Mouse (Mus musculus): ENCODE results near the gene Rab27a. TPM values are rescaled to one million over a fixed set of nuclear protein-coding genes. Genes with fewer than 3 reads are reported as not detected.
"Not testable (repeated sequence)": the region's sequence is repeated elsewhere in the genome, so short reads cannot be mapped to it uniquely, and the experiment has no call there.

Gene Rab27a
- polyA plus RNA-seq, 1 experiment from 2014 or later, result 6.8 TPM

DNA sequence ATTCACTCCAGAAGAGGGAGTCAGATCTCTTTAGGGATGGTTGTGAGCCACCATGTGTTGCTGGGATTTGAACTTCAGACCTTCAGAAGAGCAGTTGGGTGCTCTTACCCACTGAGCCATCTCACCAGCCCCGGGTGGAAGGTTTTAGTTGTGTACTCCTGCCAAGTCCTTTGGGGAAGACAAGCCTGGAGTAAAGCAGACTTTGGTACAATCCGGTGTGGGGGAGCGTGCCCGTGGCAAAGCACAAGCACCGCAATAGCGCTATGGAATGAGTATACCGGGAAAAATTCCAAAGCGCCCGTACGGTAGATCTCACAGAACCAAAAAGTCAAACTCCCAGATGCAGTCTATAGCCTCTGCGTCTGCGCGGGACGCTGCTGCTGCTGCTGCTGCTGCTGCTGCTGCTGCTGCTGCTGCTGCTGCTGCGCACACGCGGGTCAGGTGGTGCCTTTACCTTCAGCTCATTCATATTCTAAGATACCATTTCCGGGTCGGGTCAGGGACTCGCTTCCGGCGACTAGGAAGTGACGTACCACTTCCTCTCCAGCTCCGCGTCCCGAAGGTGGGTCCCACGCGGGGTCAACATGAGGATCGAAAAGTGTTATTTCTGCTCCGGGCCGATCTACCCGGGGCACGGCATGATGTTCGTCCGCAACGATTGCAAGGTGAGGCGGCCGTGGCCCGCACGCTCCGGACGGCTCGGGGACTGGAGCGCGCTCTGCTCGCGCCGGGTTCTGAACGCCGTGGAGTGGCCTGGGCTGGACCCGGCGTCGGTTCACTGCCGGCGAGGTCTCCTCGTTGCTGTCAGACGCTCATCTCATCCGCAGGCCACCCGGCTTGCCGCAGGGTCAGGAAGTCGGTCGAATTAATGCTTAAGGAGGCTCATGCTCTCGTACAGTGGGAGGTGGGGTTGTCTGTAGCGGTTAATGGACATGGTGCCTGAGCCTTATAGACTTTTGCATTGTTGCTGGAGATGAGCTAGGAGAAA is 68.6 kb downstream of the Rab27a start, which contains the start of gene Rsl24d1:
Gene Rsl24d1 (plus strand): TSS at position 508 of the 988 bp plus-strand sequence.
- H3K27me3 ChIP-seq (ENCODE audit: control insufficient read depth, insufficient read depth, low read depth, low read length), result no peaks in the 10 kb centered on the region
- H3K9me3 ChIP-seq (replicated peaks; ENCODE audit: control insufficient read depth, low read length), result no peaks in the 10 kb centered on the region
- H3K4me1 ChIP-seq (ENCODE audit: control insufficient read depth, low read depth, low read length), result peaks cover 4% of the 10 kb centered on the region
- peaks cover 9% of the 10 kb centered on the region for H3K36me3 ChIP-seq (ENCODE audit: control insufficient read depth, insufficient read depth)
- peak within 1 kb of the TSS; percentile 51 for H3K27ac ChIP-seq (ENCODE audit: low read length)
- WGBS (ENCODE audit: insufficient replicate concordance), result under 1% methylated on average over 64 of the region's 64 CpGs
- peak within 1 kb of the TSS; percentile 92 for H3K4me3 ChIP-seq (ENCODE audit: low read depth, low read length)
- peak within 1 kb of the TSS; percentile 80 for H3K9ac ChIP-seq (ENCODE audit: low read depth, low read length)
- peak; percentile 92 for ATAC-seq (ENCODE audit: low read depth)
- peak within 1 kb of the TSS; percentile 74 for H3K4me2 ChIP-seq (ENCODE audit: low read depth, low read length)

DNA sequence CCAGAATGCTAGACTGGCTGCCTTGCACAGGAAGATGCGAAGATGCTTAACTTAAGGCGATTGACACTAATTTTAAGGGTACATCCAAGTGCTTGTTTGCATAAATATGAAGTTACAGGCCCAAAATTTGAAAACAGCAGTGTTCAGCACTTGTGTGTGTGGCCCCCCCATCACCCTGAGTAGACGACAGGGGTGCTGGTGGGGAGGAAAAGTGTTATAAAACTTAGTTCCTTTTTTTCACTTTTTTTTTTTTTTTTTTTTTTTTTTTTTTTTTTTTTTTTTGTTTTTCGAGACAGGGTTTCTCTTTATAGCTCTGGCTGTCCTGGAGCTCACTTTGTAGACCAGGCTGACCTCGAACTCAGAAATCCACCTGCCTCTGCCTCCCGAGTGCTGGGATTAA is 72.0 kb downstream of the Rab27a start:
- H3K4me3 ChIP-seq (ENCODE audit: low read depth, low read length); H3K9ac ChIP-seq (ENCODE audit: low read depth, low read length); H3K27me3 ChIP-seq (ENCODE audit: control insufficient read depth, insufficient read depth, low read depth, low read length); H3K4me1 ChIP-seq (ENCODE audit: control insufficient read depth, low read depth, low read length); H3K27ac ChIP-seq (ENCODE audit: low read length); ATAC-seq (ENCODE audit: low read depth); H3K4me2 ChIP-seq (ENCODE audit: low read depth, low read length); H3K9me3 ChIP-seq (replicated peaks; ENCODE audit: control insufficient read depth, low read length): not testable (repeated sequence)
- 74% methylated on average over 5 of the region's 6 CpGs for whole genome bisulfite sequencing (ENCODE audit: insufficient replicate concordance)
- peaks cover 23% of the 10 kb centered on the region for H3K36me3 ChIP-seq (ENCODE audit: control insufficient read depth, insufficient read depth)

DNA sequence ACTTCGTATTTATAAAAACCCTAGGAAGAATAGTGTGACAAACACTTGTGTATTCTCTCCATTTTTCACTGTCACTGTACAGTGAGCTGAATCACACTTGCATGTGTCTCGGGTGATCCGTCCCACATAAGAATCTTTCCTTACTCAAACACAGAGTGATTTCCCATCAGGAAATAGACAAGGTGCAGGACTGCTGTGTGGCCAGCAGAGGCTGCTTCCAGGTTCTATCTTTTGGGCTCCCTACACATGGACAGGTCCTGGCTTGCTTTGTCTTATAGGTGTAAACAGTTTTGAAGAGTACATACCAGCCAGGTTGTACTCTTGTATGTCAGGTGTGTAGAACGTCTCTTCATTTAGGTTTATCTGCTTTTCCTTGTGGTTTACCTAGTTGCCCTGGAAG is 73.4 kb downstream of the Rab27a start:
- Histone ChIP-seq H3K9me3 (replicated peaks; ENCODE audit: control insufficient read depth, low read length) (no peaks in the 10 kb centered on the region), H3K36me3 (ENCODE audit: control insufficient read depth, insufficient read depth) (peaks cover 26% of the 10 kb centered on the region), H3K27ac (ENCODE audit: low read length) (no peak overlapping the region), H3K4me1 (ENCODE audit: control insufficient read depth, low read depth, low read length) (peaks cover 4% of the 10 kb centered on the region), H3K9ac (ENCODE audit: low read depth, low read length) (no peak overlapping the region), H3K4me2 (ENCODE audit: low read depth, low read length) (no peak overlapping the region), H3K27me3 (ENCODE audit: control insufficient read depth, insufficient read depth, low read depth, low read length) (no peaks in the 10 kb centered on the region), H3K4me3 (ENCODE audit: low read depth, low read length) (no peak overlapping the region)
- 73% methylated on average over 4 of the region's 4 CpGs for WGBS (ENCODE audit: insufficient replicate concordance)
- ATAC-seq (ENCODE audit: low read depth), result no peak

DNA sequence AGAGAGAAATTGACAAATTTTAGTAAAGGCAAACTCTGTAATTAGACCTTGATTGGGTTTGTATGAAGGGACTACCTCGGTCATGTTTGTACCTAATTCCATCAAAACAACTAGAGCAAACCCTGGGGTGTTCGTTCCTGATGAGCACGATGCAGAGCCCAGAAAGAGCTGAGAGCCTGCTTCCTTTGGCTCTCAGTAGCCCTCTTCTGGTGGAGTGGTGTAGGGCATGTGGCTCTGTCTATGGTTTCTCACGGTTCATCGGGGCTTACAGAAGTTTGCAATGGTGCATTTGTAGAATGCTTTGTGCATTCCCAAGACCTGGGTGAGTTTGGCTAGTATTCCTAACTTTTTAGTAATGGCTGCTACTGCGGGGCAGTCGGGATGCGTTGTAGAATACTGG is 77.1 kb downstream of the Rab27a start:
- H3K27me3 ChIP-seq (ENCODE audit: control insufficient read depth, insufficient read depth, low read depth, low read length), result no peaks in the 10 kb centered on the region
- peaks cover 28% of the 10 kb centered on the region for H3K36me3 ChIP-seq (ENCODE audit: control insufficient read depth, insufficient read depth)
- no peak overlapping the region for H3K27ac ChIP-seq (ENCODE audit: low read length)
- WGBS (ENCODE audit: insufficient replicate concordance), result 64% methylated on average over 8 of the region's 8 CpGs
- H3K4me1 ChIP-seq (ENCODE audit: control insufficient read depth, low read depth, low read length), result no peaks in the 10 kb centered on the region
- no peak overlapping the region for H3K4me2 ChIP-seq (ENCODE audit: low read depth, low read length)
- no peak for ATAC-seq (ENCODE audit: low read depth)
- no peak overlapping the region for H3K9ac ChIP-seq (ENCODE audit: low read depth, low read length)
- no peak overlapping the region for H3K4me3 ChIP-seq (ENCODE audit: low read depth, low read length)
- no peaks in the 10 kb centered on the region for H3K9me3 ChIP-seq (replicated peaks; ENCODE audit: control insufficient read depth, low read length)

DNA sequence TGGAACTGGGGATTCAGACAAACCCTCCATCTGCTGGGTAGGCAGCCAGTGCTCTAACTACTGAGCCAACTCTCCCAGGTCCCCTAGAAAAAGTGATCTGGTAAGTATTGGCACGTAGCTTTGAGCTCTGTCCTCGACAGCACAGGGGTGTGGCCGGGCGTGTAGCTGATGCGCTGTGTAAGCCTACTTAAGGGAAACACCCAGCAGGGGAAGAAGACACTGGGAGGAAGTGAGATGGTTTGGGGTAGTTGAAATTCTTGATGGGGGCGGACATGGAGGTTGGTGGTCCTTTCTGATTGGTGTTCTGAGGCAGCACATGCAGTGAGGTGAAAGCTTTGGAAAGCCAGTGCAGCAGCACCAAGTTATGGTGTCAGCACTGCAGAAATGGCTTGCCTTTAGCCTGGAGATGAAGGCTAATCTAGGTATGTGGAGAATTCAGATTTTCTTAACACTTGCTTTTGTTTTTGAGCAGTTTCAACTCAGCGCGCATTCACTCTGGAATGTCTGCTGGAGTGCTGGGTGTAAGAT is 80.5 kb downstream of the Rab27a start:
- Histone ChIP-seq H3K4me1 (ENCODE audit: control insufficient read depth, low read depth, low read length) (no peaks in the 10 kb centered on the region), H3K27me3 (ENCODE audit: control insufficient read depth, insufficient read depth, low read depth, low read length) (no peaks in the 10 kb centered on the region), H3K4me2 (ENCODE audit: low read depth, low read length) (no peak overlapping the region), H3K27ac (ENCODE audit: low read length) (no peak overlapping the region), H3K9me3 (replicated peaks; ENCODE audit: control insufficient read depth, low read length) (no peaks in the 10 kb centered on the region), H3K4me3 (ENCODE audit: low read depth, low read length) (no peak overlapping the region), H3K9ac (ENCODE audit: low read depth, low read length) (no peak overlapping the region), H3K36me3 (ENCODE audit: control insufficient read depth, insufficient read depth) (peaks cover 23% of the 10 kb centered on the region)
- 58% methylated on average over 8 of the region's 8 CpGs for WGBS (ENCODE audit: insufficient replicate concordance)
- ATAC-seq (ENCODE audit: low read depth), result no peak

DNA sequence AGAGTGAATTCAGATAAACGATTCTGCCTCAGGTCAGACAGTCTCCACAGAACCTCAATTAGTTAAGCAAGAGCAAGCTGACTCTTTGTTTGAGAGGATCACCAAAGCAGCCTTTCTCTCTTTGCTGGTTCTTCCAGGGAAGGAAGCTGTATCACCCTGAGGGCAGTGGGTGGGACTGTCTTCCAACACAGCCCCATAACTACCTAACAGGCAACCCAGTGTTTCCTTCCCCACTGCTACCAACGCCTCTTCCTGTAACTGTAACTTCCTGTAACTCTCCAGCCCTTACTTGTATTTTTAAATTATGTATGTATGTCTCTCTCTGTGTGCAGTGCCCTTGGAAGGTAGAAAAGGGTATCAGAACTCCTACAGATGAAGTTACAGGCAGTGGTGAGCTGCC is 82.8 kb downstream of the Rab27a start:
- Histone ChIP-seq H3K27me3 (ENCODE audit: control insufficient read depth, insufficient read depth, low read depth, low read length) (no peaks in the 10 kb centered on the region), H3K4me2 (ENCODE audit: low read depth, low read length) (no peak overlapping the region), H3K36me3 (ENCODE audit: control insufficient read depth, insufficient read depth) (peaks cover 10% of the 10 kb centered on the region; the same call in 1 of the 2 replicates), H3K9me3 (replicated peaks; ENCODE audit: control insufficient read depth, low read length) (no peaks in the 10 kb centered on the region), H3K4me3 (ENCODE audit: low read depth, low read length) (no peak overlapping the region), H3K9ac (ENCODE audit: low read depth, low read length) (no peak overlapping the region), H3K4me1 (ENCODE audit: control insufficient read depth, low read depth, low read length) (no peaks in the 10 kb centered on the region), H3K27ac (ENCODE audit: low read length) (peak overlapping the region; percentile 43)
- no peak for ATAC-seq (ENCODE audit: low read depth)
- 33% methylated on average over 2 of the region's 2 CpGs for WGBS (ENCODE audit: insufficient replicate concordance)

DNA sequence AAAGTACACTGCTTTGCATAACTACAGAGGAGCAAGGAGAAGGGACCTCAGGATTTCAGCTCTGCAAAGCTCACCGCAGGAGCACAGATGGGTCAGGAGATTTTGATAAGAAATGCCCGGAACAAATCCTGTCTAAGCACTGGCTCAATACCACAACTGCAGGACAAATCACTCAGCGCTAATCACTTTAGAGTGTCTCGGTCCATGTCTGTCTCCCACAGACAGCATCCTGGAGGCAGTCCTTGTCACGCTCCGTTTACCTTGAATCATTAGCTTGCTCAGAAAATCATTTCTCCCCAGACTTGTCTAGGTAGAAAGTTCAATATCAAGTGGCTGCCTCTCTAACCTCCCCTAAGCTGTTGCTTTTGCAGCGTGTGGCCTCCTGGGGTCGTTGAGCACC is 85.2 kb downstream of the Rab27a start:
- Histone ChIP-seq H3K9me3 (replicated peaks; ENCODE audit: control insufficient read depth, low read length) (no peaks in the 10 kb centered on the region), H3K4me3 (ENCODE audit: low read depth, low read length) (no peak overlapping the region), H3K36me3 (ENCODE audit: control insufficient read depth, insufficient read depth) (peaks cover 8% of the 10 kb centered on the region; the same call in 1 of the 2 replicates), H3K4me2 (ENCODE audit: low read depth, low read length) (no peak overlapping the region), H3K27ac (ENCODE audit: low read length) (no peak overlapping the region), H3K4me1 (ENCODE audit: control insufficient read depth, low read depth, low read length) (no peaks in the 10 kb centered on the region), H3K27me3 (ENCODE audit: control insufficient read depth, insufficient read depth, low read depth, low read length) (no peaks in the 10 kb centered on the region), H3K9ac (ENCODE audit: low read depth, low read length) (no peak overlapping the region)
- ATAC-seq (ENCODE audit: low read depth), result no peak
- 76% methylated on average over 8 of the region's 8 CpGs for WGBS (ENCODE audit: insufficient replicate concordance)

DNA sequence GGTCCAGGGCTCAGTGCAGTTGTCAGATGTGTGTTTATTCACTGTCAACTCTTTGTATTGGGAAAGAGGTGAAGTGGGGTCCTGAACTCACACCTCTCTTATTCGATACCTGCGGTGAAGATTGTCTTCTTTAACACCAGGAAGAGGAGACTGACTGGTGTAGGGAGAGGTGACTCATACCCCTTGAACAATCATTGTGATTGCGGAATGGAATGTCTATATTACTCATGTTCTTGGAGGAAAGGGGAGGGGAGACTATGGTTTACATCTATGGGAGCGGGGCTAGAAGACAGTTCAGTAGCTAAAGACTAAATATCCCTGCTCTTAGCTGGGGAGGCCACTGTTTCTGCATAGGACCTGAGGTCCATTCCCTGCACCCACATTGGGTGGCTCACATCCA is 85.9 kb downstream of the Rab27a start:
- no peaks in the 10 kb centered on the region for H3K9me3 ChIP-seq (replicated peaks; ENCODE audit: control insufficient read depth, low read length)
- no peak for ATAC-seq (ENCODE audit: low read depth)
- H3K9ac ChIP-seq (ENCODE audit: low read depth, low read length), result no peak overlapping the region
- H3K27ac ChIP-seq (ENCODE audit: low read length), result no peak overlapping the region
- no peaks in the 10 kb centered on the region for H3K4me1 ChIP-seq (ENCODE audit: control insufficient read depth, low read depth, low read length)
- no peak overlapping the region for H3K4me3 ChIP-seq (ENCODE audit: low read depth, low read length)
- peaks cover 8% of the 10 kb centered on the region; the same call in 1 of the 2 replicates for H3K36me3 ChIP-seq (ENCODE audit: control insufficient read depth, insufficient read depth)
- H3K27me3 ChIP-seq (ENCODE audit: control insufficient read depth, insufficient read depth, low read depth, low read length), result no peaks in the 10 kb centered on the region
- H3K4me2 ChIP-seq (ENCODE audit: low read depth, low read length), result no peak overlapping the region
- WGBS (ENCODE audit: insufficient replicate concordance), result 82% methylated on average over 4 of the region's 4 CpGs

DNA sequence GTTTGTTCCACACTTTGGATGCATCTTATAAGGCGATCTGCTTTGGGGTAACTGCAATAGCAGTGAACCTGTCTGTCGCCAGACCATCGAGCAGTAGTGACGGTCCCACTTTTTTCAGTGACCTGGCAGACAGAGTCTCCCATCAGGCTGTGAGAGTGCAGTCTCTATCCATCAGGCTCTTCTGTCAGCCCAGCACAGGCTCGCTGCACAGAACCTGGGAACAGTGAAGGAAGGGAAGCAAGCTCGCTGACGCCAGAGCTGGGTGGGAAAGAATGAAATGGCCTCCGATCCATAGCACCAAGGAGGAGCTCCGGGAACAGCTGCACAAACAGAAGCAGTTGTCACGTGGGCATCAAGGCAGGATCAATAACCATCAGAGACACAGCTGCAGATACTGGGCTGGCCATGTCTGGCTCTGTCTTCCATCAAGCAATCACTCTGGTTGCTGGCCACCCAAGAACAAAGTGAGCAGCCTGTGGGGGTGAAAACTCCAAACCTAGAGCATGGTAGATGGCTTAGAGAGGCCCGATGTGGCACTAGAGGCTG is 92.8 kb downstream of the Rab27a start:
- no peak overlapping the region for H3K4me2 ChIP-seq (ENCODE audit: low read depth, low read length)
- H3K27me3 ChIP-seq (ENCODE audit: control insufficient read depth, insufficient read depth, low read depth, low read length), result no peaks in the 10 kb centered on the region
- H3K4me1 ChIP-seq (ENCODE audit: control insufficient read depth, low read depth, low read length), result no peaks in the 10 kb centered on the region
- no peaks in the 10 kb centered on the region for H3K36me3 ChIP-seq (ENCODE audit: control insufficient read depth, insufficient read depth)
- no peak for ATAC-seq (ENCODE audit: low read depth)
- no peaks in the 10 kb centered on the region for H3K9me3 ChIP-seq (replicated peaks; ENCODE audit: control insufficient read depth, low read length)
- H3K4me3 ChIP-seq (ENCODE audit: low read depth, low read length), result no peak overlapping the region
- whole genome bisulfite sequencing (ENCODE audit: insufficient replicate concordance), result 54% methylated on average over 11 of the region's 11 CpGs
- no peak overlapping the region for H3K9ac ChIP-seq (ENCODE audit: low read depth, low read length)
- no peak overlapping the region for H3K27ac ChIP-seq (ENCODE audit: low read length)

All from liver, embryonic 16.5 days (tissue).